Mouse (Mus musculus) cortical plate, adult 2 months (tissue): ENCODE results near the gene Inhbe. TPM values are rescaled to one million over a fixed set of nuclear protein-coding genes. Genes with fewer than 3 reads are reported as not detected.
A peak's percentile ranks its signal among the peaks of the same experiment; 100 is the strongest.

ENCODE experiments used
- H3K27ac ChIP-seq: fragments of 200-500 bp; 2 replicates; pipeline ENCODE4 v1.5.1; 2012; ENCODE audit warnings: low read length, control low read depth, inconsistent platforms; ENCODE audit not compliant: insufficient read depth
- H3K4me1 ChIP-seq: fragments of 200-500 bp; 2 replicates; pipeline ENCODE4 v1.6.1; 2011; ENCODE audit warnings: low read length; ENCODE audit not compliant: control insufficient read depth, insufficient read depth
- H3K4me3 ChIP-seq: fragments of 200-500 bp; 2 replicates; pipeline ENCODE4 v1.5.1; 2011; ENCODE audit warnings: mild to moderate bottlenecking, low read length, control low read depth; ENCODE audit not compliant: insufficient read depth
- CTCF ChIP-seq: fragments of 200-500 bp; IDR thresholded peaks from 2 replicates; pipeline ENCODE4 v1.5.1; 2011; ENCODE audit warnings: mild to moderate bottlenecking, control low read depth, low read length; ENCODE audit not compliant: insufficient read depth; ENCODE audit errors: extremely low read depth
- POLR2A ChIP-seq: fragments of 200-500 bp; IDR thresholded peaks from 2 replicates; pipeline ENCODE4 v1.6.1; 2011; ENCODE audit warnings: mild to moderate bottlenecking, low read length, control low read depth; ENCODE audit not compliant: insufficient read depth; ENCODE audit errors: extremely low read depth
- polyA plus RNA-seq: library from polyadenylated mRNA; depleted of rRNA; stranded (reverse); fragments of >200 nt; gene quantifications from 2 replicates; pipeline ENCODE4 v1.2.3, GENCODE M21; 2012

The Inhbe gene
- polyA plus RNA-seq, 1 experiment, result 0.10 TPM

DNA sequence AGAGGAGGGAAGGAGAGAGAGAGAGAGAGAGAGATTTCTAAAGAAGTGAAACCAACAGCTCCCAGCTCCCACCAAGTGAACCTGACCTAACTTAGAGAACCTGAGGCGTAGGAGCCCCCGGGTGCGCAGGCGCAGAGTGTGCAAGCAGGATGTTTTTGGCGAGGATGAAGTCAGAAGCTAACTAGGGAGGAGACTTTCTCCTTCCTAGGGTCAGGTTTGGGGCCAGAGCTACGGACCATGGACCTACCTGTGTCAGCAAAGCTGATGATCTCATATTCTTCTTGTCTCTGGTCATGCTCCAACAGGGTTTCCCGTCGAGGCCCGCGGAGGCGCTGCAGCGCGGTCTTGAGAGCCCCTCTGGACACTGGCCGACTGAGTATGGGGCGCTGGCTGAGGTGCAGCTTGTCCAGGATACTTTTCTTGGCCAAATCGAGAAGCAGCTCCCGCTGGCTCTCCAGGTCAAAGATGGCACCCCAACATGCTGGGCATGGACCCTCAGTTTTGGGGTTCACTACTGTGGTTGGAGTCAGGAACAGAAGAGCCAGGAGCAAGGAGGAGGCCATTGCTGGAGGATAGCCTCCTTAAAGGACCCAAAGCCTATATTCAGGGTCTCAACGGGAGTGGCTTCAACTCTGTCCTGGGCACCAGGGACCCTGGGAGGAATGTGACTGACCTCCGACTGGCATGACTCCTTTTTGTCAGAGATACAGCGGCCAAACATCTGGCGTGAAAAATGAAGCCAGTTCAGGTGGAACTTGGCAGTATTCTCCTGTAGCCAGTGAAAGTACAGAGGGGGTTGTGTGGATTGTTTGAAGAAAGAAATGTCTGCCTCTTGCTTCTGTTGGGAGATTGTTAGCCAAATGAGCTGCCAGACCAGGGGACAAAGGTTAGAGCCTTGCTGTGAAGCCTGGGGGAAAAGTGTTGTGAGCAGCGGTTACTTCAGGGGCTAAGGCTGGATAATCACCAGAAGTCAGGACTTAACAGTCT lies 15.9 kb upstream of the Inhbe start, which contains the start of gene Inhbc:
TSS of gene Inhbc (minus strand) at position 598 of the 987 bp plus-strand sequence.
- Histone ChIP-seq H3K4me1 (peaks cover 2% of the 10 kb centered on the region; the same call in 1 of the 2 replicates), H3K27ac (no peak within 1 kb of the TSS), H3K4me3 (no peak within 1 kb of the TSS)
- TF ChIP-seq POLR2A (no peak), CTCF (no peak)

- H3K4me1 ChIP-seq, result peaks cover 2% of the 10 kb centered on the region; the same call in 1 of the 2 replicates
- no peak overlapping the region for H3K4me3 ChIP-seq
- TF ChIP-seq POLR2A, result no peak
- TF ChIP-seq CTCF, result no peak
- H3K27ac ChIP-seq, result no peak overlapping the region
Measured at GRCm38 (mm10) chr10:127368273-127368672, 14.1 kb upstream of the Inhbe start.

DNA sequence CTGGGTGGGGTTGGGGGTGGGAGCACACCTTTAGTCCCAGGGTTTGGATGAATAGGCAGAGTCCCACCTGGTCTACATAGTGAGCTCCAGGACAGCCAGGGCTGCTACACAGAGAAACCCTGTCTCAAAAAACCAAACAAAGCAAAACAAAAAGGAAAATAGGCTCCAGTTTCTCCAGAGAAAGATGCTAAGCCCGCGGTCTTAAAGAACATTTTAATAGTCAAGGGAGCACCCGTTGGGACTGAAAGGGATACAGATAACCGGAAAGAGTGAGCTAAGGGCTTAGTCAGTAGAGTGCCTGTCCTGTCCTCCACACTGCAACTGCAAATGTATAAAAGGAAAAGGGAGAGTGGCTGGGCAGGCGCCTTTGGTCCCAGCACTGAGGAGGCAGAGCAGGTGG lies 12.9 kb upstream of the Inhbe start:
- no peak overlapping the region for H3K27ac ChIP-seq
- TF ChIP-seq CTCF (no peak), POLR2A (no peak)
- H3K4me1 ChIP-seq, result peaks cover 2% of the 10 kb centered on the region; the same call in 1 of the 2 replicates
- no peak overlapping the region for H3K4me3 ChIP-seq

DNA sequence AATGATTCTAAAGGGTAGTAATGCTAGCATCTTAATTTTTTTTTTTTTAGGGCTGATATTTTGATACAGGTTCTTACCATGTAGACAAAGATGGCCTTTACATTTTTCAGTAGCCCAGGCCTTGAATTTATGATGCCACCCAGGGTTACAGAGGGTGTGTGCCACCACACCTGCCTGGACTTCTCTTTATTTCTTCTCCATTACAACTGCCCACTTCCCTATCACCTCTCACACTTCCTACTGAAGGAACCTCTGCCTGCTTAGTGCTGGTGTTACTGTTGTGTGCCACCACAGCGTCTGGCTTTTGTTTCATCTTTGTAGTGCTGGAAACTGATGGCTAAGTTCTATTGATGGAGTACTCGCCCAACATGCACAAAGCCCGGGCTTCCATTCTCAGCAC lies 6.5 kb upstream of the Inhbe start:
- TF ChIP-seq POLR2A (no peak), CTCF (no peak)
- Histone ChIP-seq H3K4me1 (peaks cover 2% of the 10 kb centered on the region; the same call in 1 of the 2 replicates), H3K27ac (no peak overlapping the region), H3K4me3 (no peak overlapping the region)

DNA sequence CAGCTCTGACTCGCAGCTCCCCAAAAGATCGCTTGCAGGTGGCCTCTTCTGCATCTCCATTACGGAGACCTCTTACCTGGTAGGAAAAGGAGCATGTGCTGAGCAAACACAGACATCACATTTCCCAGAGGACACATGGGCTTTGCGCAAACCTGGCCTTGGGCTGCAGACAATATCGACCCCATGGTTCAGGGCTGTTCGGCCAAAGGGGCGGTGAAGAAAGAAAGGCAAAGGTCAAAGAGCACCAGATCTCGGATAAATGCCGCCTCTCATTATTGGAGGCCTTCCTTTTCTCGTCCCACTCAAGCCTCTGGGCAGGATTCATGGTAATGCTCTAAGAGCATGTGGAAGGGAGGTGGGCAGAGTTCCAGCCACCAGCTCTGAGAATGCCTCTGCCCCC lies 1.1 kb upstream of the Inhbe start:
- peak overlapping the region; percentile 90 for H3K27ac ChIP-seq
- H3K4me1 ChIP-seq, result peaks cover 8% of the 10 kb centered on the region
- no peak for TF ChIP-seq CTCF
- TF ChIP-seq POLR2A, result no peak
- H3K4me3 ChIP-seq, result no peak overlapping the region

GRCm38 (mm10) chr10:127352766-127353165 lies 1.4 kb downstream of the Inhbe start:
- Histone ChIP-seq H3K4me1 (peaks cover 8% of the 10 kb centered on the region), H3K27ac (no peak overlapping the region), H3K4me3 (no peak overlapping the region)
- TF ChIP-seq POLR2A, result no peak
- TF ChIP-seq CTCF, result no peak

DNA sequence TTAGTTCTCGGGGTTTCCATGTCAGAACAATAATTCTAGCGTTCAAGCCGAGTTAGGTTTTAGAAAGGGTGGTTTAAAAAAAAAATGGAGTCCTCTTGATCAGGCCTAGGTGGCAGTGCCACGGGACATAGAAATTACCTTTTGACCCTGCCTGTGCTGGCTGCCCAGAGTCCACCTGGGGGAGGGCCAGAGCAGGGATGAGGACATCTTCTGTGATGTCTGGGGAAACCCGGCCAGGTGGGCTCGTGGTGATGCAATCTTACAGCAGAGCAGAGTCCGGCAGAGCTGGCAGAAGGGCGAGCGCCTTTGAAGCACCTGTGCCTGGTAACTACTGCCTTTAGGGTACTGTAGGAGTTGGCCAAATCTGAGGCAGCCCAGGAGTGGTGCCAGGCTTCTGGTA lies 2.0 kb downstream of the Inhbe start:
- TF ChIP-seq CTCF (no peak), POLR2A (no peak)
- Histone ChIP-seq H3K27ac (no peak overlapping the region), H3K4me3 (no peak overlapping the region), H3K4me1 (peaks cover 8% of the 10 kb centered on the region)

DNA sequence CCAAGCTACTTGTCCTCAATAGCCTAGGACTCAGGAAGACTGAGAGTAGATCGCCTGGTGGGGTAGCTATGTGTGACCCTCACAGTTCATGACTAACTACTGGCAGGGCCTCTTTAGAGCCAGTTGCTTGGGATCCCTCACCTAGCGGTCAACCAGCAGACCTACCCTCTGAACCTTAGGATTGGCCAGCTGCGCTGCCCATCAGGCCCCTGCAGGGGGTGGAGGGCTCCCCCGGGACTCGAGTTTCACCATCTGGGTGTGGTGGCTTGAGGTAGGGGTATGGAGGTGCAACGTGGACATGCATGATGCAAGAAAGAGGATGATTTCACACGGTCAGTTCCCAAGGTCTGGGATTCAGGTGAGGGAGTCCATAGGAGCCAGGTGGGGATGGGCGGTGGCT lies 2.5 kb downstream of the Inhbe start:
- TF ChIP-seq POLR2A, result no peak
- no peak for TF ChIP-seq CTCF
- H3K4me3 ChIP-seq, result no peak overlapping the region
- H3K27ac ChIP-seq, result no peak overlapping the region
- H3K4me1 ChIP-seq, result peaks cover 8% of the 10 kb centered on the region

- Histone ChIP-seq H3K4me3 (no peak overlapping the region), H3K27ac (no peak overlapping the region), H3K4me1 (peaks cover 8% of the 10 kb centered on the region)
- TF ChIP-seq CTCF (no peak), POLR2A (no peak)
Measured at GRCm38 (mm10) chr10:127351285-127351595, 3.0 kb downstream of the Inhbe start.
